Mouse (Mus musculus) olfactory bulb, adult 2 months (tissue): ENCODE measurements at regions not wholly inside any gene's neighbourhood (a gene's known extent, or its start where the extent isn't known, plus 50 kb on each side); places are given as distances from the start of the nearest gene placed in this dataset.

Experiments used
- CTCF ChIP-seq: fragments of 200-500 bp; IDR thresholded peaks from 2 replicates; pipeline ENCODE4 v1.5.1; 2012; ENCODE audit warnings: low read depth, mild to moderate bottlenecking, low read length, moderate library complexity; ENCODE audit not compliant: insufficient read depth
- POLR2A ChIP-seq: fragments of 200-500 bp; IDR thresholded peaks from 2 replicates; pipeline ENCODE4 v1.6.1; 2012; ENCODE audit warnings: mild to moderate bottlenecking, low read depth, low read length, moderate library complexity; ENCODE audit not compliant: insufficient read depth

- no peak for TF ChIP-seq CTCF
- TF ChIP-seq POLR2A: no peak
Measured at GRCm38 (mm10) chr8:86280093-86280721, 300.3 kb downstream of the Abcc12 start.
